Mouse (Mus musculus) hematopoietic stem cell, adult 5-6 weeks (primary cell): Measurements from ENCODE around the gene Gm45837. TPM values are rescaled to one million over a fixed set of nuclear protein-coding genes. Genes with fewer than 3 reads are reported as not detected.

Experiments used
- ATAC-seq, 2 experiments: fragments of 125-278 bp in 1 of 2; replicated peaks in 1 of 2; 2 replicates each; pipeline ENCODE4 v1.8.0; 2016 to 2017; ENCODE audit warnings: inconsistent platforms in 2 of 2, mild to moderate bottlenecking in 2 of 2, moderate number of reproducible peaks in 2 of 2, low read depth in 1 of 2, moderate TSS enrichment in 1 of 2; ENCODE audit not compliant: low FRiP score in 2 of 2, poor library complexity in 2 of 2, severe bottlenecking in 2 of 2, insufficient read depth in 1 of 2, low TSS enrichment in 1 of 2
- total RNA-seq: library from RNA; stranded (forward); fragments of 172-1452, 232-1000 nt; gene quantifications from 2 replicates; pipeline ENCODE4 v1.2.3, GENCODE M21; 2017

The Gm45837 gene
- total RNA-seq, result 12.1 and 21.0 TPM in 2 replicates

DNA sequence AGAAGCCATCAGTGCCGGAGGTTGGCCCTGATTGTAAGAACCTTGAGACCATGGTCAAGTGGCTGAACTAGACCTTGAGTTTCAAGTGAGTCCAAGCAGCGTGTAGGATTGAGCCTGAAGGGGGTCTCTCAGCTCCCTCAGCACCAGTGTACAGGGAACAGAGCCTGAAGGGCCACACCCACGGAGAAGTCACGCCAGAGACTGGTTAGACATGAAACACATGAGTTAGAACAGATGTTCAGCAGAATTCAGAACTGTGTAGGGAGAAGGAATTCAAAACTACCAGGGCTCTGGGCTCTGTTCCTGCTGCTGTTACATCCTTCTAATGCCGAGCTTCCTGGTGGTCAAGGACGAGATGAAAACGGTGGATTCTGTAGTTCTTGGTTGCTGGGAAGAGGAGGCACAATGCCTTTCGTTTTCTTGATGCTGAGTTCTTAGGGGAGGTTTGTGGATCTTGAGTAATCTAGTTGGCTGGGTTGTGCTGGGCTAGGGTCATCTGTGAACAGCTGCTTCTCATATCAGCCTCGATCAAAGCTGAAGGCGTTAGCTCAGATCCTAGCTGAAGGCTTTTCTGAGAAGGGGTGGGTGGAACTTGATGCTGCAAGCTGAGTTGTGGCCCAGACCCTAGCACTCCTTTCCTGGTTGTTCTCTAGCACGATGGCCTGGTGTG, at the start of gene Gm45837:
Gm45837 (plus strand) TSS at position 620 of the 670 bp plus-strand sequence.
- no peak for ATAC-seq

DNA sequence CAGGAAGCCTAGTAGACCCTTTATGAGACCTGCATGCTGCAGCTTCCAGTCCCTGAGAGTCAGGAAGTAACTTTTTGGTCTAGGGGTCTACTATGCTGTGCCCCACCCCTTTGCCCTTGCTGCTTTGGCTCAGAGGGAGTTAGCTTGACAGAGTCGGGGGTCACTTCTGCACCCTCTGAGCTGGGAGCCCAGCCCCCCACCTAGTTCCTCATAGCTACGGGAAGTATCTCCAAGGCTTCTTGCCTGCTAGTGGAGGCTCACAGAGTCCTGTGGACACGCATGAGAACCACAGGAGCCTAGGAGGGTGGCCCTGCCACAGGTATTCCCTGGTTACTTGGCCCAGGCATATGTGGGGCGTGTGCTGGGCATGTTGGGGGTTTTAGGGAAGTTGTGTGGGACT, 49.7 kb upstream of the Gm45837 start:
- ATAC-seq, result peak in 1 of 2 experiments; percentile 15; a peak in 3 of 4 replicates

DNA sequence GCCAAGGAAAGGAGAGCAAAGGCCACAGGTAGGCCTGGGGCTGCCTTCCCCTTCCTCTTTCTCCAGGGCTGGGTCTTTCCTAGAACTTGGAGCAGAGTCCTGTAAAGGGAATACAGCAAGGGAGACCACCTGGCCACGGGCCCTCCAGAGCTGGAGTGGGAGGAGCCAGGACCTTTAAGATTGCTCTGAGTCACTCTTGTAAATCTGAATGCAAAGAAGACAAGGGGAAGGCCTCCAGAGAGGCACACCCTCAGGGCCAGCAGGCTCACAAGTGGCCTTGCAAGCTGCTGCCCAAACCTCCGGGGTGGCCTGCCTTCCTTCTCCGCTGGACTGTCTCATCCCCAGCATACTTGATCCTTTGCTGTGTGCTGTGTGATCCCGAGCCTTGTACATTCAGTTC, 48.9 kb upstream of the Gm45837 start:
- ATAC-seq, result no peak

DNA sequence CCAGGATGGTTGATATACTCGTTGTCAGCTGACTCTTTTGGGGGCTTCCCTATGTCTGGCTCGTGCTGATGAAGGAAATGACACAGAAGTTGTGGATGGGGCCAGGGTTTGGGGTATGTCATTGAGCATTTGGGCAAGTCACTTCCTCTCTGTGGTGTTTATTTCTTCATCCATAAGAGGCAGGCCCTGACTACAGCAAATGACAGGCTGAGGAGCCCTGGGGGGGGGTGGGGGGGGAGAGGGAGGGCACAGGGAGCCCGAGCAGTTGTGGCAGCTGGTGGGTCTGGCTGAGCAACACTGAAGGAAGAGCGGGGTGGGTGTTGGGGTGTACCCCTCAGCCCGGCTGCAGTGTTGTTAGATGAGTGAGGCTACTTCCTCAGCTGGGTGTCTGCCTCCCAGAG, 47.9 kb upstream of the Gm45837 start:
- ATAC-seq, result peak; percentile 78 to 83

DNA sequence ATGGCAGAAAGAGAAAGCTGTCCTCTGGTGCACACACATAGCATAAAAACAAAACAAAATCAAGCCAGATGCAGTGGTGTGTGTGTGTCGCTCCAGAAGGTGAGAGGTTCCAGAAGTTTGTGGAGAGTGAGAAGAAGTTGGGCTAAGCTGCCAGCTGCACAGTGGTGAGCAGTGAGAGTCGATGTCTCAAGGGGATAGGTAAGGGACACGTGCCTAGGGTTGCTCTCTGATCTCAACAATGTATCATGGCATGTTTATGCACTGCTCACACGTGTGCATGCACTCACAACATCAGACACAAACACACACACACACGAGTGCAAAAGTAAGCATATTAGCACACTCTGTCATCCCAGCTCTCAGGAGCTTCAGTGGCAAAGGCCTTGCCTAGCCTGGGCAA, 46.8 kb upstream of the Gm45837 start:
- no peak for ATAC-seq

DNA sequence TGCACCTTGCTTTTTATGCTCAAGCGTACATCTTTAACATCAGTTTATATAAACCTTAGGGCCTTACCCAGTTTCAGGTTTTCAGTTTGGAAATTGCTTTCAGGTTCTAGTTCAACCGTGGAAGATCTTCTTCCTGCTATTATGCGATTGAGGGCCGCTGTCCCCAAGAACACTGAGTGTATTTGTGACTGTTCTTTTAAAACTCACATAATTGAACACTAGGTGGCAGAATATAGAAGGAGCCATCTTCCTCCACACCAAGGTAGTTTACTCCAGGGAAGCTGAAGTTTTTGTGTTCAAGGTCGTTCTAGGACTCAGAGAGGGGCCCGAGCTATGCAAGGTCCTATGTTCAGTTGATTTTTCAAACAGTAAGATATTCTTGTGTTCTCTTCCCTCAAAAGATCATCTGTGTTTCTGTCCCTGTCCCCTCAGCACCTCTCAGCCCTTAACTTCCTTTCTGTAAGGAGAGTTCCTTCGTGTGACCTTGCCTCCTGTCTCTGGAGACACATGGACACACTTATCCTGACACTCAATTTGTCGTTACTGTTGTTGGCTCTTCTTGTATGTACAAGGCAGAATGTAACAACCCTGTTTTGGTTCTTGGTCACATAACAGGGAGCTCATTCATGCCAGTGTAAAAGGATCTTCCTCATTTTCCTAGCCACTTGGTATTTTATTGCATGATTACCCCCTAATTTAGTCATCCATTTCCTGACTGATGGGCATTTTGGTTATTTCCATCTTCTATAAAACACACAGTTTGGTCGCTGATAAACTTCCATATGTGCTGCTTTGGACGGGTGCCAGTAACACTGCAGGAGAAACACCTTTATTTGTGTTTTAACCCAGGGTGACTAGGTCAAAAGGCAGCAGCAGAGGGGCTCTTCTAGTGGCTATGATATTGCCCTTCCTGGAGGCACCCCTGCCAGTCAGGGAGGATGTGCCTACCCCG, 42.5 kb upstream of the Gm45837 start:
- 0 out of 4 replicates have a peak, but pooled peaks of 1 of the 2 experiments have one; percentile 23 for ATAC-seq

DNA sequence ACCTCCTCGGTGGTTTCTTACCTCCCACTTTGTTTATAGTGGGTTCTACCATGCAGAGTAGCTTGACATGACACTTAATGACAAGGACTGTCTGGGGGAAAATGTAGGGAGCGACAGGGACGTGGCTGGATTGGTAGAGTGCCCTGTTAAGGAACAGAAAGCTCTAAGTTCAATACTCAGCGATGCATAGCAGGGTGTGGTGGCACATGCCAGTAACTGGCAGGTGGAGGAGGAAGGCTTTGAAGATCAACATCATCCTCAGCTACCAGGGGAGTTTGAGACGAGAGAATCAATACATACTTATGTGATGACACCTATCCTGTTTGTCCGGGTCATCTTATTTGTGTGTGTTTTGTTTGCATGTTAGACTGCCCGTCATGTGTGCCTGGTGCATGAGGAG, 41.0 kb upstream of the Gm45837 start:
- ATAC-seq, result no peak

DNA sequence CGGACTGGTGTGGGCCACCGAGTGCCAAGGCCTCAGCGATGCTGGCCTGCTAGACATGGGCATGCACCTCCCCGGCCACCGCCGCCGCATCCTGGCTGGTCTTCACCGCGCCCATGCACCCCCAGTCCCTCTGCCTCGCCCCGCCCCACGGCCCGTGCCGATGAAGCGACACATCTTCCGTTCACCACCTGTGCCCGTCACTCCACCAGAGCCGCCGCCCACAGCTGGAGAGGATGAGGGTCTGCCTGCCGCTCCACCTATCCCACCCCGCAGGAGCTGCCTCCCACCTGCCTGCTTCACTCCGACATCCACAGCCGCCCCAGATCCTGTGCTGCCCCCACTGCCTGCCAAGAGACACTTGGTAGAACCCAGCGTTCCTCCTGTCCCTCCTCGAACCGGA, 37.6 kb upstream of the Gm45837 start:
- ATAC-seq, result no peak

DNA sequence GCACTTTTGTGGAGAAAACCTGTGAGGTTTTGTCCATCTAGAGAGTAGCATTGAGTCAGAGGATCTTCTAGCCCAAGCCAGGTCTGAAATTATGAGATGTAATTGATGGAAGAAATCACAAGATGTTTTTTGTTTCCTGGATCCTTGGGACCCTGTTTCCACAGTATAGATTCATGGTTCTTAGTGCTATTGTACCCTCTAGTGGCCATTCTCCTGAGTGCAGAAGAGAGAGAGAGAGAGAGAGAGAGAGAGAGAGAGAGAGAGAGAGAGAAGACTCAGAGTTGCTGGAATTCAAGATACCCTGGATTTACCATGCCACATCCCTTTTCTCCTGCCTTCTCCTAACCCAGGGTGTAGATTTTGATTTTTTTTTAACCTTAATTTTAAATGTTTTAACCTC, 36.5 kb upstream of the Gm45837 start:
- ATAC-seq, result peak in 1 of 2 experiments; percentile 12; a peak in 1 of 4 replicates

DNA sequence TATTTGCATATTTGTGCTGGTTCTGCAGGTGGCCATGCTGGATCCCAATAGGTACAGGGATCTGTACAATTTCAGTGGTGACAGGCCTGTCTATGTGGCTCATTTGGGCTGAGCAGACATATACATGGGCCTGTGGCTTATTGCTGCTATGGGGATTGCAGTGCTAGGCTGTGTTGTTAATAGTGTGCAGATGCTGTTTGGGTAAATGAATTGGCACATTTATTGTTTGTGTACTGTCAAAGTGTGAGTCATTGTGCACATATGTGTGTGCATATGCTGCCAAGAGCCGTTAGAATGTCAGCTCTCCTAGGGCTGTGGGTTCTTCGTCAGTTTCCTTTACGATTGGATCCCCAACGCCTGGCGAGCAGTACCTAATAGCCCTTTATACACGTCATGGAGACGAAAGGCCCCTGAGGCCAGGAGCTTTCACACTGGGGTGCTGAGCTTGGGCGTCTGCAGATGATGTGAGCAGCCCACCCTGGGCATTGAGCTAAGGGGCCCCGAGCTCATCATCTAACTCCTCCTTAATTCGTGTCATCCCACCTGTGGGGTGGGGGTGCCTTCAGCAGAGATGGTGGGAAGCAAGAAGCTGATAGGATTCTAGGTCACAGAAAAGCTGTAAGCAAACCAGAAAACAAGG, 33.9 kb upstream of the Gm45837 start:
- ATAC-seq, result no peak

DNA sequence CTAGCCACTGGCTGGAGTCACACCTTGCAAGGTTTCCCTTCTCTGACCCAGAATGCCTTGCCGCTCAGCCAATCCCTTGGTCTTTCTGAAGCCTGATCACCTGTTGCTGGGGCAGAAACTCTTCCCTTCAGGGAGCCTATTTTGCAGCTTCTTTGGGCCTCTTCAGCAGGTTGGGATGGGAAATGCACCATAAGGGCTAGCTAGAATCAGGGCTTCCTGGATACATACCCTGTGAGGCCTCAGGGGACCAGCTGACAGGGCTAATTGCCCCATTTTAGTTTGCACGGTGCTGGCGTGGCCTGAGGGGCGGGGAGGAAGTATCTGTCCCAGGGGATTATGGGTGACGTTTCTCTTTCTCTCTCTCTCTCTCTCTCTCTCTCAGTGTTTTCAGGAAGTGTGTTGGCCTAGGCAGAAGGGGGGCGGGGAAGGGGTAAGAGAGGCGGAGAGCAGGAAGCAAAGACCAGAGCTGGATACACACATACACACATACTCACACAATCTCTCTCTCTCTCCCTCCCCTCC, 32.9 kb upstream of the Gm45837 start:
- ATAC-seq, result peak; percentile 51 to 63

DNA sequence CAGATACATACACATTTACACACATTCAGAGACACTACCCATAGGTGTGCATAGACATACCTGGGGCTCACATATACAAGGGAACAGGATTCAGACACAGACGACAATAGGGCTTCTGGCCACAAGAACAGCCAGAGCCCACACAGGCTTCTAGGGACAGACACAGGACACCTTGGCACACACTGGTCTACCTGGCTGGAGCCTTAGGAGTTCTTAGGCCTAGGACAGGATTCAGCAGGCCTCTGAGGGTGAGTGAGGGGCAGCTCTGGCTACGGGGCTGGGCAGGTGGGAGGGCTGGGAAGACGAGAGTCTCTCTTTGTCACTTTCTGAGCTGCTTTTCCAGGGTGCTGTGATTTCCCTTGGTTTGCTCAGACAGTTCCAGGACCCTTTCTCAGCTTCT, 32.4 kb upstream of the Gm45837 start:
- ATAC-seq, result no peak

DNA sequence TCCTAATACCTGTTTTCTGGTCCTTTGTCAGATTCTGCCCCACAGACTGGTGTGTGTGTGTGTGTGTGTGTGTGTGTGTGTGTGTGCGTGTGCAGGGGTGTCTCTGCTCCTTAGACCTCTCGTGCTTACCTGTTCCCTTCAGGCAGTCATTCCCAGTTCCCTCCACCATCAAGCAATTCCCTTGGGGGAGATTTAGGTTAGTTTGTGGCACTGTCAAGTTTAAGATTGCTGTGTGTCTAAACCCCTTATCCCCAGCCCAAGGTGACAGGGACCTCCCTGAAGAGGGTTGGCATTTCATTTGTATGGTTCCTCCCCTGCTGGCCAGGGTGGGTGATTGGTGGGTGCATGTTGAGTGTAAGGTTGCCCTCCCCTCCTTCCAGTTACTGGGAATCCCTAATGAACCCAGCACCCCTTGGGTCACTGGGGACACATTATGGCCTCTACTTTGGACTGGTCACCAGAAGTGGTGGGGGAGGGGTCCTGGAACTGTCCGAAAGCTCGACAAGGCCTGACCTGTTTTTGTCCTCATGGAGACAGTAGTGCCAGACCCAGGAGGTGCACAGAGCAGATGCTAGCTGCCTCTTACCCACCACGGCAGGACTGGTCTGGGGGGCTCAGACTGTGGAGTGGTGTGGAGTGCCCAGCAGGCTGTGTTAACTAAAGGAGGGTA, 31.8 kb upstream of the Gm45837 start:
- no peak for ATAC-seq

DNA sequence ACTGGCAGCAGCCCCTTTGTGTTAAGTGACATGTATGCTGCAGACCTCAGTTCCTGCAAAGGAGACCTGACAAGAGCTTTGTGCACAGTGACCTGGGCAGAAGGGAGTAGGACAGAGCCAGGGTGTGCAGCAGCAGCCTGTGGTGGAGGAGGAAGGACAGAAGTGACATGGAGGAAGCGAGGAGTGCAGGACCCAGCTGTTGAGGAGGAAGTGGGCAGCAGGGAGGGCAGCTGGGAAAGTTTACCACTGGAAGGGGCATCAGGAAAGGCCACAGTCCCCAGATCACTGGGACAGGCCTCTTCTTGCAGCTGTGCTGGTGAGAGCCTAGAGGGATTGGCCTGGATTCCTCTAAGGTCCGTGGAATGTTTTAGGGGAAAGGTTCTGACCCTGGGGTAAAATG, 31.0 kb upstream of the Gm45837 start:
- ATAC-seq, result peak; percentile 0 to 30; a peak in 2 of 4 replicates

DNA sequence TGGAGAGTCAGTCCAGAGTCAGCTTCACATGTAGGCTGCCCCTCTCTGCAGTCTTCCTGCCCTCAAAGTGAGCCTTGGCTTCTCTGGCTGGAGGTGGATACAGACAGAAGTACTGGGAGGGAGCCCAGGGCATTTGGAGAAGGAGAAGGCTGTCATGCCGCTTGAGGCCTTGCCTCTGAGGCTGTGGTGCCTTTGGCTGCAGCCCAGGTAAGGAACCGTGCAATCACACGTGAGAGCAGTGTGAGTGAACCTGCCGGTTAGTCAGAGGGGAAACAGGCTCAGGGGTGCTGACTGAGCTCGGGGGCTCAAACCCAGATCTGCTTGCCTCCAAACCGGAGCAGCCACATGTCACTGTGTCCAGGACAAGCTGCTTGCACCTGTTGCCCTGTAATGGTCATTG, 29.2 kb upstream of the Gm45837 start:
- no peak for ATAC-seq

DNA sequence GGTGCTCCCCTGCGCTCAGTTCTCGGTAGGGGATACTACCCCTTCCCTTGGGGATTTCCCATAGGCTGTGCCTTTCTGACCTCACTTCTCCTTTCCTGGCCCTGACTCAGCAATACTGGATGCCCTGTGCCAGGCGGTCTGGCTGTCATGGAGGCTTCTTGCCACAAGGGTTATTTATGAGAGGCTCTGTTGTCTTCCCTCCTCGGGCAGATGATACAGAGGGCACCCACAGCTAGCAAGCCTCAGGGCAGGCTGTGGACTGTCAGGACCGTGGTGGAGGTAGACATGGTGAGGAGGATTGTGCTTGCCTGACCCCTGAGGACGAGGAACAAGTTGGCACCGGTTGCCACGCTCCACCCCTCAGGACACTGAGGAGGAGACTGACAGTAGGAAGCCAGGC, 28.3 kb upstream of the Gm45837 start:
- ATAC-seq, result peak; percentile 49 to 66

DNA sequence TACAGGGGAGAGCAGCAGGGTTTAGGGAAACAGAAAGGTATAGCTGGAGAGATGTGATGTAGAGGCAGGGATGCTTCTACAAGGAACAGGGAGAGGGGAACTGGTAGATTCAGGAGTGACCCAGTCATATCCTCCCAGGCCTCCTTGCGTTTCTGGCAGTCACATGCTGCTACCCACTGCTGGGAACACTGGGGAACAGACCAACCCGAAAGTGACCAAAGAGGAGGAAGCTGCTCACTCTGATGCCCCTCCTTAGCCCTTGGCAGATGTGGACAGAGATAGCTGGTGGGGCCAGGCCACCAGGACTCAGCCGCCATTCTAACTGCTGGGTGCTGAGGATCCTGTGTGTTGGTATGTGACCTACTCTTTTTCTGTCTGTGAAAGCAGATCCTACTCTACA, 26.9 kb upstream of the Gm45837 start:
- ATAC-seq, result no peak
